Mouse (Mus musculus): ENCODE measurements around the gene Sumo1. TPM values are rescaled to one million over a fixed set of nuclear protein-coding genes. Genes with fewer than 3 reads are reported as not detected.
"Not testable (repeated sequence)": the region's sequence is repeated elsewhere in the genome, so short reads cannot be mapped to it uniquely, and the experiment has no call there.

Gene Sumo1
- polyA plus RNA-seq, 1 experiment, result 420 TPM

- Histone ChIP-seq H3K4me3 (ENCODE audit: low read depth, low read length) (no peak overlapping the region), H3K4me1 (ENCODE audit: control insufficient read depth, insufficient read depth, low read length) (no peaks in the 10 kb centered on the region), H3K36me3 (ENCODE audit: control insufficient read depth, insufficient read depth, low read length, poor library complexity, severe bottlenecking) (peaks cover 17% of the 10 kb centered on the region), H3K27ac (ENCODE audit: insufficient read depth, low read length) (no peak overlapping the region), H3K9me3 (replicated peaks; ENCODE audit: control insufficient read depth, insufficient read depth, low read length, poor library complexity, severe bottlenecking) (no peaks in the 10 kb centered on the region), H3K9ac (ENCODE audit: low read depth, poor library complexity, severe bottlenecking) (no peak overlapping the region), H3K27me3 (ENCODE audit: control insufficient read depth, insufficient read depth, low read length, poor library complexity, severe bottlenecking) (no peaks in the 10 kb centered on the region)
- no peak for TF ChIP-seq POLR2A (IDR thresholded peaks at IDR 0.05; ENCODE audit: insufficient read depth, low read length)
- TF ChIP-seq CTCF (IDR thresholded peaks at IDR 0.05; ENCODE audit: low read depth, low read length), result no peak
- TF ChIP-seq EP300 (IDR thresholded peaks at IDR 0.05; ENCODE audit: insufficient read depth, low read depth, low read length), result no peak
These were observed 28.1 kb downstream of the Sumo1 start for GRCm38 (mm10) chr1:59642488-59642887.

- TF ChIP-seq POLR2A (IDR thresholded peaks at IDR 0.05; ENCODE audit: insufficient read depth, low read length) (no peak), CTCF (IDR thresholded peaks at IDR 0.05; ENCODE audit: low read depth, low read length) (no peak), EP300 (IDR thresholded peaks at IDR 0.05; ENCODE audit: insufficient read depth, low read depth, low read length) (no peak)
- Histone ChIP-seq H3K36me3 (ENCODE audit: control insufficient read depth, insufficient read depth, low read length, poor library complexity, severe bottlenecking) (peaks cover 10% of the 10 kb centered on the region), H3K4me1 (ENCODE audit: control insufficient read depth, insufficient read depth, low read length) (no peaks in the 10 kb centered on the region)
These were observed 32.3 kb downstream of the Sumo1 start for GRCm38 (mm10) chr1:59638371-59638770.

GRCm38 (mm10) chr1:59636349-59636748 lies 34.3 kb downstream of the Sumo1 start:
- no peaks in the 10 kb centered on the region for H3K36me3 ChIP-seq (ENCODE audit: control insufficient read depth, insufficient read depth, low read length, poor library complexity, severe bottlenecking)
- H3K27ac ChIP-seq (ENCODE audit: insufficient read depth, low read length), result no peak overlapping the region

More at GRCm38 (mm10) chr1:59638371-59638770, 32.3 kb downstream of the Sumo1 start:
- Histone ChIP-seq H3K4me3 (ENCODE audit: low read depth, low read length) (no peak overlapping the region), H3K9ac (ENCODE audit: low read depth, poor library complexity, severe bottlenecking) (no peak overlapping the region), H3K27ac (ENCODE audit: insufficient read depth, low read length) (no peak overlapping the region), H3K27me3 (ENCODE audit: control insufficient read depth, insufficient read depth, low read length, poor library complexity, severe bottlenecking) (no peaks in the 10 kb centered on the region), H3K9me3 (replicated peaks; ENCODE audit: control insufficient read depth, insufficient read depth, low read length, poor library complexity, severe bottlenecking) (no peaks in the 10 kb centered on the region)

GRCm38 (mm10) chr1:59633056-59633455 lies 37.6 kb downstream of the Sumo1 start:
- H3K9ac ChIP-seq (ENCODE audit: low read depth, poor library complexity, severe bottlenecking), result no peak overlapping the region
- no peaks in the 10 kb centered on the region for H3K36me3 ChIP-seq (ENCODE audit: control insufficient read depth, insufficient read depth, low read length, poor library complexity, severe bottlenecking)
- no peak overlapping the region for H3K27ac ChIP-seq (ENCODE audit: insufficient read depth, low read length)
- no peak overlapping the region for H3K4me3 ChIP-seq (ENCODE audit: low read depth, low read length)
- no peaks in the 10 kb centered on the region for H3K27me3 ChIP-seq (ENCODE audit: control insufficient read depth, insufficient read depth, low read length, poor library complexity, severe bottlenecking)
- no peaks in the 10 kb centered on the region for H3K9me3 ChIP-seq (replicated peaks; ENCODE audit: control insufficient read depth, insufficient read depth, low read length, poor library complexity, severe bottlenecking)
- TF ChIP-seq CTCF (IDR thresholded peaks at IDR 0.05; ENCODE audit: low read depth, low read length), result no peak
- no peak for TF ChIP-seq POLR2A (IDR thresholded peaks at IDR 0.05; ENCODE audit: insufficient read depth, low read length)
- TF ChIP-seq EP300 (IDR thresholded peaks at IDR 0.05; ENCODE audit: insufficient read depth, low read depth, low read length), result no peak
- no peaks in the 10 kb centered on the region for H3K4me1 ChIP-seq (ENCODE audit: control insufficient read depth, insufficient read depth, low read length)

More at GRCm38 (mm10) chr1:59636349-59636748, 34.3 kb downstream of the Sumo1 start:
- H3K27me3 ChIP-seq (ENCODE audit: control insufficient read depth, insufficient read depth, low read length, poor library complexity, severe bottlenecking), result no peaks in the 10 kb centered on the region
- H3K9me3 ChIP-seq (replicated peaks; ENCODE audit: control insufficient read depth, insufficient read depth, low read length, poor library complexity, severe bottlenecking), result no peaks in the 10 kb centered on the region
- no peak overlapping the region for H3K9ac ChIP-seq (ENCODE audit: low read depth, poor library complexity, severe bottlenecking)
- no peaks in the 10 kb centered on the region for H3K4me1 ChIP-seq (ENCODE audit: control insufficient read depth, insufficient read depth, low read length)
- H3K4me3 ChIP-seq (ENCODE audit: low read depth, low read length), result no peak overlapping the region
- TF ChIP-seq POLR2A (IDR thresholded peaks at IDR 0.05; ENCODE audit: insufficient read depth, low read length) (no peak), CTCF (IDR thresholded peaks at IDR 0.05; ENCODE audit: low read depth, low read length) (no peak), EP300 (IDR thresholded peaks at IDR 0.05; ENCODE audit: insufficient read depth, low read depth, low read length) (no peak)

- TF ChIP-seq POLR2A (IDR thresholded peaks at IDR 0.05; ENCODE audit: insufficient read depth, low read length) (no peak), CTCF (IDR thresholded peaks at IDR 0.05; ENCODE audit: low read depth, low read length) (no peak), EP300 (IDR thresholded peaks at IDR 0.05; ENCODE audit: insufficient read depth, low read depth, low read length) (no peak)
- no peaks in the 10 kb centered on the region for H3K4me1 ChIP-seq (ENCODE audit: control insufficient read depth, insufficient read depth, low read length)
- H3K27ac ChIP-seq (ENCODE audit: insufficient read depth, low read length), result no peak overlapping the region
- H3K9ac ChIP-seq (ENCODE audit: low read depth, poor library complexity, severe bottlenecking), result no peak overlapping the region
- H3K36me3 ChIP-seq (ENCODE audit: control insufficient read depth, insufficient read depth, low read length, poor library complexity, severe bottlenecking), result no peaks in the 10 kb centered on the region
- H3K4me3 ChIP-seq (ENCODE audit: low read depth, low read length), result no peak overlapping the region
- H3K27me3 ChIP-seq (ENCODE audit: control insufficient read depth, insufficient read depth, low read length, poor library complexity, severe bottlenecking), result no peaks in the 10 kb centered on the region
- H3K9me3 ChIP-seq (replicated peaks; ENCODE audit: control insufficient read depth, insufficient read depth, low read length, poor library complexity, severe bottlenecking), result no peaks in the 10 kb centered on the region
These were observed 38.5 kb downstream of the Sumo1 start for GRCm38 (mm10) chr1:59631986-59632659.

GRCm38 (mm10) chr1:59630356-59630755 lies 40.3 kb downstream of the Sumo1 start:
- H3K9ac ChIP-seq (ENCODE audit: low read depth, poor library complexity, severe bottlenecking); H3K4me3 ChIP-seq (ENCODE audit: low read depth, low read length); H3K4me1 ChIP-seq (ENCODE audit: control insufficient read depth, insufficient read depth, low read length); H3K9me3 ChIP-seq (replicated peaks; ENCODE audit: control insufficient read depth, insufficient read depth, low read length, poor library complexity, severe bottlenecking); H3K27me3 ChIP-seq (ENCODE audit: control insufficient read depth, insufficient read depth, low read length, poor library complexity, severe bottlenecking); H3K36me3 ChIP-seq (ENCODE audit: control insufficient read depth, insufficient read depth, low read length, poor library complexity, severe bottlenecking); H3K27ac ChIP-seq (ENCODE audit: insufficient read depth, low read length): not testable (repeated sequence)
